Mouse (Mus musculus) brain, embryonic 18.5 days (tissue): Measurements from ENCODE around the gene Nol8.

Source experiments
- DNase-seq: peaks from one replicate; pipeline ENCODE4 v3.0.0-alpha.2; 2012; ENCODE audit warnings: low read depth, low spot score

Nol8 gene

DNA sequence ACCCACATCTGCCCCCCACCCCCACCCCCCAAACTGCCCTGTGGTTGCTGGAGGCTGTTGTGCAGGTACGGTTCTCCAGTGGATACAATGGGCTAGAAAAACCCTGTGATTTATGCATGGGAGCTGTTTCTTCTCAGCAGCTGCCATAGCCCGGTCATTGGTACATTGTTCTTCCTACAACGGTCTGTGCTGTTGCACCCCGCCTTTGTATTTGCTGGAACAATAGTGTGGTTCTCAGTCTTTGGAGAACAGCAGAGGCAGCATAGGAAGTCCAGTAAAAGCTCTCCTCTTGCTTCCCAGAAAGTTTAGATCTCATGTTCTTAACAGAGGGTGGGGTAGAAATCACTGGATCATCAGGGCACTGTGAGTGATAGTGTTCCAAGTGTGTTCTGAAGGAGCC lies 31.4 kb downstream of the Nol8 start:
- no peak for DNase-seq

DNA sequence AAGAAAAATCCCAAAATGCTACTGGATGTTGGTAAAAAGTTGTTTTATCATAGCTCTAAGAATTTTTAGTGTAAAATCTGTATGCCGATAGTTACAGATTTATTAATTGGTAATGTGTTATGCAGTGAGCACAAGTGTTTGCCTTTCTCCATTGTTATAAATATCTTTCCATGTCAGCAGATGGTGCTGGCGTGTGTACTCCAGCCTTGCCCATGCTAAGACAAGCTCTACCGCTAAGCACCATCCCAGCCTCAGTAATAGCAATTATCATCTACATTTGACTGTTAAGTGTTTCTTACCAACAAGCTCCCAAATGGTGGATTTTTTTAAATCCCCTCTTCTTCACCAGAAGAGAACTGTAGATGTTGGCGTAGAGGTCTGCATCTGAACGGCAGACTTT lies 38.2 kb downstream of the Nol8 start:
- DNase-seq = no peak

DNA sequence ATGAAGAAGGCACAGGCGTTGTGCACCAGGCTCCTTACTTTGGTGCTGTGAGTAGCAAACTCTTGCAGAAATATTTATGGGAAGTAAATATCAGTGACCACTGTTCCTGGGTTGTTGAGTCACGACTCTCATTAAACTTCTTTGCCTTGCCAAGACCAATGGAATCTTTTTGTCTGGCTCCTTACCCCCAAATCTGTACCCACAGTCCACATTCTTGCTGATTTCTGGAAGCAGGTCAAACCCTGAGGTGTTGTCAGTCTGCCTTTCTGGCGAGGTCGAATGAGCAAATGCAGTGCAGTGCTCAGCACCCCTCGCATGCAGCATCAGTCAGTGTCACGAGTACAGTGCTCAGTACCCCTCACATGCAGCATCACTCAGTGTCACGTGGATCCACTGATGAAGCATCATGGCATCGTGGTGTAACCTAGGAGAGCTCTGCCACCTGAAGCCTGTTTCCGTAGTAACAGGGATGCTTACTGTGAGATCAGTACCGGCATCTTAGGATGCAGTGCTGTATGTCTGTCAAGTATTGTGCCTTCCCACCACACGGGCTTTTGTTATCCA lies 50.4 kb downstream of the Nol8 start:
- no peak for DNase-seq

DNA sequence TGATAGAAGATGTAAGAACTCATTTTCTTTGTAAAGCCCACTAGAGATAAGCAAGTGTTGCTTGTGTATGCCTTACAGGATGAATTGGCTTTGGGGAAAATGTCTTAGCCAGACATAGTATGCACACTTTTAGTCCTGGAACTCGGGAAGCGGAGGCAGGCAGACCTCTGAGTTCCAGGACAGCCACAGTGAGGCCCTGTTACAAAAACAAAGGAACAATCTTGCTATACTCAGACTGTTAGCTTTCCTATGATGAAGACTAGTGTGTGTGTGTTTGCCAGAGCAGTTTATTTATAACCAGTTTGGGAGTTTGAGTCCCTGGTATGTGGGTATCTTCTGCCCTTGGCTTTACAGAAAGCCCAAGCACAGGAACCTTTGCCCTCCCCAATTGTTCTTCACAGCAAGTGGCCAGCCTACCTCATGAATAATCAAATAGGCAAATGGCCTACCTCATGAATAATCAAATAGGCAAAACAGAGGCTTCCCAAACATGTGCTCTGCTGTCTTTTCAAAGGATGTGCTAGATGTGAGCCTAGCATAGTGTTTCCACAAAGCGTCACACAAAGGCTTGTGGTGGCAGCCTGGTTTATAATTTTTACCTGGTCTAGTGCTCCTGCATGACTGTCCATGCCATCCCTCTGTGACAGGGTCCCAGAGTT lies 53.3 kb downstream of the Nol8 start:
- no peak for DNase-seq

DNA sequence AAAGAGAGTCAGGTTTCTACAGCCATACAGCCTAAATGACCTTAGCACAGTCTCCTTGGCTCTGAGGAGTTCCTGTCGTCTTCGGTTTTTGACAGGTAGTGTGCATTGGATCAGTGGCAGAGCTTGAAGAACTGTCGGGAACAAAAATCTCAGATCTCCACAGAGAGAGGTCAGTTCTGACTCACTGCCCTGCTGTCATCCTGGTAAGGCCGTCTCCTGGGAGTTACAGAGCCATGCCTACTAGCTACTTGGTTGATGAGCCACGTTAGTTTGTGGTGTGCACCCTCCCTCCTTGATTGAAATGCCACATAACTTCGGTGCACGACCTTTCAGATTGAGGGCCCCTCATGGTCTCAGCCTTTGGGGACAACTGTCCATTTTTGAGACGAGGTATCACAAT lies 55.4 kb downstream of the Nol8 start:
- no peak for DNase-seq

DNA sequence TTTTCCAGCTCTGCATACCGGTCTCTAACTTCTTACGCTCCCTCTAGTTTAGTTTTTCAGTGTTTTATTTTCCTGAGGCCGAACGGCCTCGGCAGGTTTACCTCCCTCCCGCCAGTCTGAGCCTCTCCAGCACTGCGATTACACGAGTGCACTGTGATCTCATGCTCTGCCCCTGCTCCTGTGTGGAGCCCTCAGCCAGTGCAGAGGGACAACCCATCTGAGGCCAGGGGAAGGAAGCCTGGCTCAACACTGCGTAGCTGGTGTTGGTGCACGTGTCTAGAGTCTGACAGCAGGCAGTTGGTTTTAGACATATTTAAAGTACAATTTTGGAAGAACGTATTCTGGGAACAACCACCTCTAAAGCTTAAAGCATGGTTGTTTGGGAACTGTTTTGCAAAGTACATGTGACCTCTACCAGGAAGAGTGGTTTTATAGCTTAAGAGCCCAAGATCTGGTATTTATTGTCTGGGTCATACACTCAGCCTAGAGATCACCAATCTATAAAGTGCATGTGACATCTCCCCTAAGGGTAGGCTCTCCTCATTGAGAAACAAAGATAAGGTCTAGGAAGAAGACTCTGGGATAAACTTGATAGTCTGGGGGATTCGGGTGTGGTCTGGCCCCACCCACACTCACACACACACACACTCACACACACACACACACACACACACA lies 59.3 kb downstream of the Nol8 start:
- no peak for DNase-seq

DNA sequence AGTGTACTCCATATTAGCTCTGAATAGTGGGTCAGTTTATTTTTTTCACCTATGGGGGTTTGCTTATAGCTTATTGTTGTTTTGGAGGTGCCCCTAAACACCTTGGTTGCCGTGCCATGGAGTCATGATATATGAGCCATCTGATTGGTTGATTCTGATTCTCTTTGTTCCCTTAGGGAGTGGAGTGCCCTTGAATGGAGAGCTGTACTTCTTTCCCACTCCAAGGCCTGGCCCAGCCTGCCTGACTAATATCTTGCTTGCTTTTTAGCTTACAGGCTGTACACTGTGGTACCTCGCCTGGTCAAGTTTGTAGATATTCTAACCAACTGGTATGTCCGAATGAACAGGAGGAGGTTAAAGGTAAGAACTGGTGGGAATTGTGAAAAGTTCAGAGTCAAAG lies 66.4 kb downstream of the Nol8 start:
- DNase-seq = no peak
